Mouse (Mus musculus) CH12.LX (cell line): ENCODE data around the gene Ppig. TPM values are rescaled to one million over a fixed set of nuclear protein-coding genes. Genes with fewer than 3 reads are reported as not detected.

Experiments
- DNase-seq: peaks from one replicate; pipeline ENCODE4 v3.0.0-alpha.2; 2013; ENCODE audit errors: extremely low read depth
- H3K27ac ChIP-seq: 2 replicates; pipeline ENCODE4 v1.5.1; 2012; ENCODE audit warnings: low read depth, mild to moderate bottlenecking, control low read depth, moderate library complexity; ENCODE audit not compliant: insufficient read depth
- H3K27me3 ChIP-seq: replicated peaks from 2 replicates; pipeline ENCODE3; 2012; ENCODE audit warnings: inconsistent platforms
- H3K36me3 ChIP-seq, 2 experiments: replicated peaks in 1 of 2; 2 replicates each; pipeline versions ENCODE3 to v1.6.1; 2012; ENCODE audit warnings: inconsistent platforms in 1 of 2, low read length in 1 of 2, mild to moderate bottlenecking in 1 of 2, mixed read lengths in 1 of 2, moderate library complexity in 1 of 2; ENCODE audit not compliant: control insufficient read depth in 1 of 2, insufficient read depth in 1 of 2
- H3K4me1 ChIP-seq, 2 experiments: 2 replicates each; pipeline ENCODE4 v1.6.1; 2012; ENCODE audit warnings: inconsistent platforms in 1 of 2, moderate library complexity in 1 of 2; ENCODE audit not compliant: insufficient read depth in 2 of 2, control insufficient read depth in 1 of 2
- H3K4me2 ChIP-seq: 2 replicates; pipeline ENCODE4 v1.6.1; 2012; ENCODE audit warnings: low read depth, mild to moderate bottlenecking, control low read depth; ENCODE audit not compliant: poor library complexity, insufficient read depth, severe bottlenecking
- H3K4me3 ChIP-seq, 3 experiments: fragments of 150-350 bp in 1 of 3; sonication (generic) in 1 of 3; replicated peaks in 1 of 3; 2 replicates each; pipeline versions ENCODE3 to v1.5.1; 2011 to 2012; ENCODE audit warnings: low read depth in 2 of 3, low read length in 2 of 3, mild to moderate bottlenecking in 2 of 3, moderate library complexity in 2 of 3, control low read depth in 1 of 3, improper control_type of control experiment in 1 of 3, inconsistent platforms in 1 of 3, mixed read lengths in 1 of 3; ENCODE audit not compliant: poor library complexity in 1 of 3
- H3K79me2 ChIP-seq: replicated peaks from 2 replicates; pipeline ENCODE4 v1.6.1; 2012; ENCODE audit warnings: mild to moderate bottlenecking, moderate library complexity; ENCODE audit not compliant: control insufficient read depth, poor library complexity, insufficient read depth, severe bottlenecking; ENCODE audit errors: extremely low read depth
- H3K9ac ChIP-seq: 2 replicates; pipeline ENCODE4 v1.6.1; 2012; ENCODE audit warnings: low read depth, mild to moderate bottlenecking, control low read depth, moderate library complexity; ENCODE audit not compliant: insufficient read depth
- H3K9me3 ChIP-seq: replicated peaks from 2 replicates; pipeline ENCODE3; 2012; ENCODE audit warnings: low read length, inconsistent platforms, mixed read lengths
- BHLHE40 ChIP-seq: IDR thresholded peaks from 2 replicates; pipeline ENCODE4 v1.6.1; 2011; ENCODE audit warnings: mild to moderate bottlenecking, low read depth, low read length, improper control_type of control experiment
- CHD1 ChIP-seq: IDR thresholded peaks from 2 replicates; pipeline ENCODE4 v1.6.1; 2012; ENCODE audit warnings: low read depth, low read length, improper control_type of control experiment, inconsistent platforms
- CHD2 ChIP-seq: IDR thresholded peaks from 2 replicates; pipeline ENCODE4 v1.6.1; 2011; ENCODE audit warnings: low read length, improper control_type of control experiment
- CTCF ChIP-seq, 2 experiments: IDR thresholded peaks in 1 of 2; conservative IDR thresholded peaks in 1 of 2; 2 replicates each; pipeline ENCODE4 v1.5.1; 2011 to 2012; ENCODE audit warnings: low read depth in 2 of 2, low read length in 2 of 2, improper control_type of control experiment in 1 of 2, inconsistent platforms in 1 of 2, mild to moderate bottlenecking in 1 of 2, moderate library complexity in 1 of 2
- E2F4 ChIP-seq: IDR thresholded peaks from 2 replicates; pipeline ENCODE4 v1.6.1; 2011; ENCODE audit warnings: low read depth, low read length, improper control_type of control experiment; ENCODE audit not compliant: insufficient replicate concordance
- EP300 ChIP-seq: IDR thresholded peaks from 2 replicates; pipeline ENCODE4 v1.6.1; 2011; ENCODE audit warnings: low read length, improper control_type of control experiment
- GABPA ChIP-seq: IDR thresholded peaks from 2 replicates; pipeline ENCODE4 v1.6.1; 2012; ENCODE audit warnings: low read depth, low read length, improper control_type of control experiment, inconsistent platforms; ENCODE audit not compliant: insufficient replicate concordance
- HCFC1 ChIP-seq: IDR thresholded peaks from 2 replicates; pipeline ENCODE4 v1.6.1; 2012; ENCODE audit warnings: low read depth, mild to moderate bottlenecking, inconsistent platforms, low read length, improper control_type of control experiment
- IRF4 ChIP-seq: IDR thresholded peaks from 2 replicates; pipeline ENCODE4 v1.6.1; 2014; ENCODE audit warnings: low read depth, mild to moderate bottlenecking, inconsistent platforms, low read length, improper control_type of control experiment
- JUN ChIP-seq: IDR thresholded peaks from 2 replicates; pipeline ENCODE4 v1.6.1; 2011; ENCODE audit warnings: low read depth, mild to moderate bottlenecking, low read length, improper control_type of control experiment, moderate library complexity; ENCODE audit not compliant: insufficient read depth
- JUND ChIP-seq: conservative IDR thresholded peaks from 2 replicates; pipeline ENCODE4 v1.6.1; 2011; ENCODE audit warnings: low read depth, low read length, improper control_type of control experiment
- KAT2A ChIP-seq: IDR thresholded peaks from 2 replicates; pipeline ENCODE4 v1.6.1; 2012; ENCODE audit warnings: low read length, improper control_type of control experiment, inconsistent platforms; ENCODE audit not compliant: insufficient replicate concordance
- MAFK ChIP-seq: IDR thresholded peaks from 2 replicates; pipeline ENCODE4 v1.6.1; 2011; ENCODE audit warnings: low read length, improper control_type of control experiment; ENCODE audit not compliant: insufficient replicate concordance
- MAX ChIP-seq: IDR thresholded peaks from 2 replicates; pipeline ENCODE4 v1.6.1; 2011; ENCODE audit warnings: low read length, improper control_type of control experiment
- MAZ ChIP-seq: IDR thresholded peaks from 2 replicates; pipeline ENCODE4 v1.6.1; 2012; ENCODE audit warnings: low read depth, mild to moderate bottlenecking, inconsistent platforms, low read length, improper control_type of control experiment, moderate library complexity
- MEF2A ChIP-seq: IDR thresholded peaks from 2 replicates; pipeline ENCODE4 v1.6.1; 2014; ENCODE audit warnings: low read depth, mild to moderate bottlenecking, inconsistent platforms, low read length, improper control_type of control experiment, borderline replicate concordance
- MXI1 ChIP-seq: IDR thresholded peaks from 2 replicates; pipeline ENCODE4 v1.6.1; 2011; ENCODE audit warnings: mild to moderate bottlenecking, low read depth, low read length, improper control_type of control experiment
- MYC ChIP-seq: IDR thresholded peaks from 2 replicates; pipeline ENCODE4 v1.6.1; 2011; ENCODE audit warnings: low read depth, mild to moderate bottlenecking, improper control_type of control experiment, low read length
- NELFE ChIP-seq: IDR thresholded peaks from 2 replicates; pipeline ENCODE4 v1.6.1; 2011; ENCODE audit warnings: low read depth, low read length, improper control_type of control experiment
- NRF1 ChIP-seq: IDR thresholded peaks from 2 replicates; pipeline ENCODE4 v1.6.1; 2014; ENCODE audit warnings: low read depth, mild to moderate bottlenecking, inconsistent platforms, low read length, improper control_type of control experiment, moderate library complexity
- PAX5 ChIP-seq: IDR thresholded peaks from 2 replicates; pipeline ENCODE4 v1.6.1; 2012; ENCODE audit warnings: low read length, inconsistent platforms, mixed read lengths
- POLR2A ChIP-seq: IDR thresholded peaks from 2 replicates; pipeline ENCODE4 v1.6.1; 2011; ENCODE audit warnings: low read depth, mild to moderate bottlenecking, improper control_type of control experiment, low read length
- POLR2AphosphoS2 ChIP-seq: IDR thresholded peaks from 2 replicates; pipeline ENCODE4 v1.6.1; 2011; ENCODE audit warnings: low read depth, low read length, improper control_type of control experiment
- RAD21 ChIP-seq: IDR thresholded peaks from 2 replicates; pipeline ENCODE4 v1.6.1; 2011; ENCODE audit warnings: low read depth, mild to moderate bottlenecking, low read length, improper control_type of control experiment, moderate library complexity
- RCOR1 ChIP-seq: conservative IDR thresholded peaks from 2 replicates; pipeline ENCODE4 v1.6.1; 2012; ENCODE audit warnings: low read depth, mild to moderate bottlenecking, inconsistent platforms, low read length, improper control_type of control experiment
- SIN3A ChIP-seq: IDR thresholded peaks from 2 replicates; pipeline ENCODE4 v1.6.1; 2012; ENCODE audit warnings: low read length, improper control_type of control experiment, inconsistent platforms
- SMC3 ChIP-seq: IDR thresholded peaks from 2 replicates; pipeline ENCODE4 v1.6.1; 2011; ENCODE audit warnings: low read depth, low read length, improper control_type of control experiment
- TBP ChIP-seq: conservative IDR thresholded peaks from 2 replicates; pipeline ENCODE4 v1.6.1; 2011; ENCODE audit warnings: low read depth, low read length, improper control_type of control experiment
- TCF12 ChIP-seq: IDR thresholded peaks from 2 replicates; pipeline ENCODE4 v1.6.1; 2014; ENCODE audit warnings: low read depth, mild to moderate bottlenecking, inconsistent platforms, low read length, improper control_type of control experiment
- UBTF ChIP-seq: IDR thresholded peaks from 2 replicates; pipeline ENCODE4 v1.6.1; 2012; ENCODE audit warnings: low read depth, mild to moderate bottlenecking, inconsistent platforms, low read length, improper control_type of control experiment, moderate library complexity
- USF2 ChIP-seq: conservative IDR thresholded peaks from 2 replicates; pipeline ENCODE4 v1.6.1; 2011; ENCODE audit warnings: low read depth, low read length, improper control_type of control experiment
- ZKSCAN1 ChIP-seq: IDR thresholded peaks from 2 replicates; pipeline ENCODE4 v1.6.1; 2012; ENCODE audit warnings: low read depth, inconsistent platforms, low read length, improper control_type of control experiment, borderline replicate concordance
- ZMIZ1 ChIP-seq: IDR thresholded peaks from 2 replicates; pipeline ENCODE4 v1.6.1; 2012; ENCODE audit warnings: low read depth, mild to moderate bottlenecking, inconsistent platforms, low read length, improper control_type of control experiment
- ZNF384 ChIP-seq: IDR thresholded peaks from 2 replicates; pipeline ENCODE4 v1.6.1; 2012; ENCODE audit warnings: low read depth, low read length, improper control_type of control experiment, inconsistent platforms
- dilution Hi-C: fragments of 300-500 bp; cut with MboI; formaldehyde crosslinking; loops from 2 replicates; pipeline ENCODE4 v1.14.3; 2020; ENCODE audit warnings: low sequenced_read_pairs; ENCODE audit not compliant: extremely low pct_unique_long_range_greater_than_20kb, extremely low pct_ligation_motif_present
- in situ Hi-C: fragments of 300-500 bp; cut with MboI; formaldehyde crosslinking; loops from 3 replicates; pipeline ENCODE4 v1.14.3; 2019; ENCODE audit warnings: low sequenced_read_pairs, low pct_ligation_motif_present, low pct_unique_long_range_greater_than_20kb, mixed read lengths
- polyA plus RNA-seq: library from polyadenylated mRNA; unstranded; fragments of >175 nt; gene quantifications from 2 replicates; pipeline ENCODE4 v1.2.1, GENCODE M21; 2012; ENCODE audit warnings: low read depth; ENCODE audit not compliant: insufficient read length
- total RNA-seq, 2 experiments: library from RNA; depleted of rRNA; stranded (reverse); fragments of 300-350 nt in 1 of 2; fragments of >200 nt in 1 of 2; gene quantifications; 2 replicates each; pipeline ENCODE4 v1.2.3; 2012 to 2014

Gene Ppig
- total and polyA plus RNA-seq, 3 experiments, result 10.3 to 180 (median 12.9) TPM

DNA sequence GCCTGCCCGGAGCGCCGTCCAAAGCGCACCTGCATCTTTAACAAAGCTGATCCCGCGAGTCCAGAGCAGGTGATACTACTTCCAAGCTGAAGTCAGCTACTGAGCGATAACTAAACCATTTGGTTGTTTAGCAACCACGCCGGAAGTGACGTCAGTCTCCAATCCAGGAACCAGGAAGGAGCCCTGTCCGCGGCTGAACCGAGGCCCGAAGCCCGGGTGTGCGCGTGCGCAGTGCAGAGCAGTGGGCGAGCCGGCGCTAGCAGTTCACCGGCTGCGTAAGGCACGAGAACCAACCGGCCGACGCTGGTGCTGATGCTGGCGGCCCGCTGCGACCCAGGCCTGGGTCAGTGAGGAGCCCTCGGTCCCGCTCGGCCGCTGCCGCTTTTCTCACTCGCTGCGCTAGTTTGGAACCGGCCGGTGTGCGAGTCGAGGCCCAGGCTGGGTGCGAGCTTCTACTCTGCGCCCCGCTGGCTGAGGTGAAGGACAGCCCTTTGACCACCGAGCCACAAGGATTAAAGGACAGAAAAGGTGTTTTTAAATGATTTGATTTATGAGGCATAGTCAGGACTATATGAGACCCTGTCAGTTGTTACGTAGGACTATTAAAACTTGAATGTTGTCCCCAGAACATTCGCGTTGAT is 67.2 kb downstream of the Ppig start, which contains the start of the genes Ccdc173 and Phospho2 (continued):
- TF ChIP-seq JUN, result peak; percentile 82
- peak; percentile 76; the same call in 1 of the 2 replicates for TF ChIP-seq MXI1
- peak; percentile 75 for TF ChIP-seq TCF12
- peak; percentile 38; the same call in 1 of the 2 replicates for TF ChIP-seq TBP
- no peak for TF ChIP-seq BHLHE40
- TF ChIP-seq JUND, result peak; percentile 82
- no peak for TF ChIP-seq ZKSCAN1
- no peak for TF ChIP-seq MYC
- peak; percentile 92 for TF ChIP-seq SIN3A
- TF ChIP-seq, all 38 proteins: peak for 18

DNA sequence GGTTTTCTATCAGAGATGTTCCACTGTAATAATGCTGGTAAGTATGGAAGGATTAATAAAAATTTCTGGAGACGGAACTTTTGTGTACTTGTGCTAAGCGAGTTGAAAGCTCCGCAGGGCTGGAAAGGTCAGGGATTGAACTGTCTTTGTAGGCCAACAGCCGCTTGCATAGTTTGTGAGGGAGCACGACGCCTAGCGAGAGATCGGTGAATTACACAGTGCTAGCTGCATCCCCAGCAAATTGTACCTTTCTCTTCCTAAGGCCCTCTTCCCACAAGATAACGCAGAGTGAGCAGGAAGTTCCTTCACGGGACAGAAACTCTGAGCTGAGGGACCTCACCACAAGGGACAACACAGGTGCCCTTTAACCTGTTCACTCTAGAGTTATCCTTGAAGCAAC is 67.9 kb downstream of the Ppig start:
- H3K4me3 ChIP-seq, result peak overlapping the region; percentile 76 to 86 (median 81)
- H3K9me3 ChIP-seq, result no peaks in the 10 kb centered on the region
- peaks cover 10 to 32% of the 10 kb centered on the region in 2 experiments for H3K36me3 ChIP-seq
- no peaks in the 10 kb centered on the region; the same call in 1 of the 2 replicates for H3K79me2 ChIP-seq
- no peak overlapping the region; the same call in 1 of the 2 replicates for H3K27ac ChIP-seq
- peak overlapping the region; percentile 77 for H3K9ac ChIP-seq
- H3K4me1 ChIP-seq, result peaks cover 0 to 16% of the 10 kb centered on the region in 2 experiments; a peak in 1 of 4 replicates
- peak; percentile 91 for DNase-seq
- peak overlapping the region; percentile 77 for H3K4me2 ChIP-seq
- in situ Hi-C loops, result loop anchor here (25.0 kb wide), 1 partner anchor 153 kb away; the partner anchor contains the start of gene Bbs5
- dilution Hi-C loops, result no loop called here
- H3K27me3 ChIP-seq, result no peaks in the 10 kb centered on the region
- TF ChIP-seq IRF4 (peak; percentile 32; the same call in 1 of the 2 replicates), JUND (peak; percentile 45; the same call in 1 of the 2 replicates), ZKSCAN1 (no peak), MEF2A (no peak), EP300 (no peak), ZNF384 (no peak), GABPA (no peak), RCOR1 (no peak), KAT2A (no peak), SIN3A (no peak), POLR2A (no peak), PAX5 (no peak), MYC (no peak), JUN (no peak), ZMIZ1 (no peak), E2F4 (no peak), USF2 (no peak), MXI1 (no peak), POLR2AphosphoS2 (no peak), HCFC1 (peak; percentile 60; the same call in 1 of the 2 replicates), TCF12 (no peak), CHD1 (no peak), BHLHE40 (peak; percentile 52), MAX (no peak), NRF1 (0 out of 2 replicates have a peak, but pooled peaks have one; percentile 33), CHD2 (no peak), CTCF (conservative IDR thresholded peaks at IDR 0.05 in 1 of 2, IDR thresholded peaks at IDR 0.05 in 1 of 2; ENCODE audit: low read depth in 2 of 2, low read length in 2 of 2) (peak; percentile 80 to 98), SMC3 (peak; percentile 60), MAFK (no peak), MAZ (no peak), RAD21 (peak; percentile 58), TBP (0 out of 2 replicates have a peak, but pooled peaks have one; percentile 52), UBTF (no peak), NELFE (peak; percentile 20; the same call in 1 of the 2 replicates)
